Mouse (Mus musculus): ENCODE data around the gene Akp3.
A peak's percentile ranks its signal among the peaks of the same experiment; 100 is the strongest.

The Akp3 gene

GRCm38 (mm10) chr1:87154501-87155120 is 29.8 kb downstream of the Akp3 start:
- DNase-seq (ENCODE audit: low read depth, low spot score): no peak

DNA sequence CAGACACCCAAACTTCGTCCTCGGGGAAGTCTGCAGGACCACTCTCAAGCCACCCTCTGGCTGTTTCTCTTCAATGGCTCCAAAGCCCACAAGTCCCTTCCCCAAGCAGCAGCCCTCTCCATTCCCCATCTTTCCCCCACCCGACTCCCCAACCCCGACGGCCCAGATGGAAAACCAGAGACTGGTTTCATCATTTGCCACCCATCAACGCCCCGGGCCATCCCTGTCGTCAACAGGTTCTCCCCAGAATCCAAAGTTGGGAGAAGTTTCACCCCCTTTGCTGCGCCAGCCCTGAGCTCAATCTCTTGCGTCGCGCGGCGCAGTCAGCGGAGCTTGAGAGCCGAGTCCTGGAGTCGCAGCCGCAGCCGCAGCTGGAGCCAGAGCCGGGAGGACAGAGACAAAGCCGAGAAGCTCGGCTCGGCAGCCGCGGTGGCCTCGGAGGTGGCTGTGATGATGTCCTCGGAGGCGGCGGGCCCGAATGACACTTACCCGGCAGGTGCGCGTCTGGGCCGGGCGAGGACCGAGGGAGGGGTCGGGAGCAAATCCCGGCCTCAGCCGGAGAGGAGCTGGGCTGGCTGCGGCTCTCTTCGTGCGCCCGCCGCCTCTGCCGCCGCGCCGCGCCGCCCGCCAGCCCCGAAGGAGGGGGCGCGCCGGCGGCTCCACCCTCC is 30.9 kb downstream of the Akp3 start:
- peak; percentile 40 for DNase-seq (ENCODE audit: low read depth, low spot score)

DNA sequence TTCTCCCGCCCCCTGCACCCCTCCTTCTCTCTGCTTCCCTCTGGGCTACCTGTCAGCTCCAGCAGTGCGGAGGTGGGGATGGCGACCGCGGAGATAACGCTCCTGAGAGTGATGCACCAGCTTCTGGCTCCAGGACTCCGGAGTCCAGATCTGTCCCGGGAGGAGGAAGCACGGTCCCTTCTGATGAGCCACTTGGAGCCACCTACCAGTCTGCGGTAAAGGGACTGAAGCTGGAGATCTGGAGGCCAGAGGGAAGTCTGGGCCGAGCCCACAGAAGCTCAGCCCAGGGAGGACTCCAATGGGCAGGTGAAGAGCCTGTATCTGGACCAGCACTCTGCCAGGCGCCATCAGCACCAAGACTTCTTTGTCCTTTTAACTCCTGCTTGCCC is 31.4 kb downstream of the Akp3 start, which contains the start of gene Ecel1:
Ecel1 (minus strand) TSS at position 323 of the 389 bp plus-strand sequence.
- peak; percentile 15 for DNase-seq (ENCODE audit: low read depth, low spot score)

DNA sequence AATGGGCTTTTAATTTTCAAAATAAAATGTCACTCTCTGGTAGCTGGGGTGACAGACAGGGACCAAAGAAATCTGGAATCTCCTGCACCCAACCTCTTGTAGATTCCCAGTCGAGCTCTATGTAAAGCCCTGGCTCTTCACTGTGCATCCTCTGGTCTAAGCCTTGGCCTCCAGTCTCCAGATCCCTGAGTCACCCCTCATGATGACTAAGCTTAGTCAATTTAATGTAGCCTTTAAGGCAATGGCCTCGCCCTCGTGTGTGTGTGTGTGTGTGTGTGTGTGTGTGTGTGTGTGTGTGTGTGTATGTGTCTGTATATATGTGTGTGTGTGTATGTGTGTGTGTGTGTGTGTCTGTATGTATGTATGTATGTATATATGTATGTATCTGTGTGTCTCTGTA is 34.6 kb downstream of the Akp3 start:
- DNase-seq (ENCODE audit: low read depth, low spot score): no peak

GRCm38 (mm10) chr1:87164164-87164795 is 39.5 kb downstream of the Akp3 start:
- DNase-seq (ENCODE audit: low read depth, low spot score): no peak

DNA sequence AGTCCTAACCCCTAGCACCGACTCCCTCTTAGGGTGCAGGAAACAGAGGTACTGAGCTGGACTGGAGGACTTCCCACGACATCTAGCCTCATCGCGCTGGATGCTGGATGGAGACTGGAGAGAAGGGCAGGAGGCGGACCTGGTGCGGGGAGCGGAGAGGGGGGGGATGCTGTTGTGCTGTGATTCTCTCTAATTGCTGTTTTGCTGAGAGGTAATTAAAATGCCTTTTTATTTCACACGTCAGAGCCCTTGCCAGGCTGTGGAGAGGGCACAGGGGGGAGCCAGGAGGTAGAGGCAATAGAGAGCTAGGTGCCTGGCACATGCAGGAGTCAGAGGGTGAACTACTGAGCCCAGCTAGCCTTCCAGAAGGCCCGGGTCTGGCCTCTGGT is 40.0 kb downstream of the Akp3 start:
- DNase-seq (ENCODE audit: low read depth, low spot score): no peak

- DNase-seq (ENCODE audit: low read depth, low spot score): no peak
These were observed 45.7 kb downstream of the Akp3 start for GRCm38 (mm10) chr1:87170458-87170857.

DNA sequence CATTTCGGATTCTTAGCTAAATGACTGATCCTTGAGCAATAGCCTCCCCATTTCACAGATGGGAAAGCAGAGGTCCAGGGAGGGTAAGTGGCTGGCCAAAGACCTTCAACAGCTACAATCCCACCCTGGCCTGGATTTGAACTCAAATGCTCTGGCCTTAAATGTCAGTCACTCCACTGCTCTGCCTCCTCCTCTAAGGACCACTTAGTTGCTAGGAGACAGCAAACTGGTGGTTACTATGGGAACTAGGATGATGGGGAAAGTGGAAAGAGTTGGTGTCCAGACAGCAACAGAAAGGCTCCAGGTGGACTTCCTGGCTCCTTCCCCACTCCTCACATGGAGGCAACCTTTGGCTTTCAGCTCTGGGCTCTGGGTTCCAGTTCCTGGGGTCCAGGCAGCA is 46.5 kb downstream of the Akp3 start:
- DNase-seq (ENCODE audit: low read depth, low spot score): peak; percentile 42

- no peak for DNase-seq (ENCODE audit: low read depth, low spot score)
These were observed 47.5 kb downstream of the Akp3 start for GRCm38 (mm10) chr1:87172316-87172715.

DNA sequence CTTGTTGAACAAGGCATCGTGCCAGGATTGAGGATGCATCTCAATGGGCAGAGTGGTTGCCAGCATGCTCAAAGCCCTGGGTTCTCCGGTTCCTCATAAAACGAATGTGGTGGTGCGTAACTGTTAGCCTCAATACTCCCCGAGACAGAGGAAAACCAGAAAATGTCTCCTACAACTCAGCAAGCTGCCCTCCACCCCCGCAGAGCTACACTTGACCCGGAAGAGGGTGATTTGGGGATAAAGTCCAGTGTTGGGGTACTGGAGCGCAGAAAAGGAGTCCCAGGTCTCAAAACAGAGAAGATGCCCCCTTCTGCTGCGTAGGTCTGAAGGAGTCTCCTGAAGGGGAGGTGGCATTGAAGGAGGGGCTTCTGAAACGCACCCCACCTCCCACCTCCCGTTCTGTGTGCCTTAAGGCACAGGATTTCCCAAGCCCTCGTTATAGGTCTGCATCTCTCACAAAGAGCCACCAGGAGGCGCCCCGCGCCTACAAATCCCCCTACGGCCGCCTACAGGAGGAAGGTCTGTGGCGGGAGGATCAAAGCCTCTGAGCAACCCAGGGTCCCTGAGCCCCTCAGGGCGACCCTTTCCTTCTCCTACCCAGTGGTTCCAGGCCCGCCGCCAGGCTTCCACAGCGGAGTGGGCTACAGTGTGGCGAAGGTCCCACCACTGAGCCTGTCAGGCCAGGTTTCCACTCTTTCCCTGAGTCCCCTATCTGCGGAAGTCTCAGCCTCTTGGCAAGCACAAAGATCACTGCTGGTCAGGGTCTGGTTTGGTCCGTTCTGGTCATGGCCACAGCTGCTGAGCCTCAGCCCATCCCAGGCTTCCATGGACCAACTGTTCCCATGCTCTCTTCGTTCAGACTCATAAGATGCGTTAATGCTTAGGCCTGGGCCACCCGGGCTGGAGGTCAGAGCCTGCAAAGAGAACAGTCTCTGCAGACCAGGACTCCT is 49.5 kb downstream of the Akp3 start:
- DNase-seq (ENCODE audit: low read depth, low spot score): peak; percentile 58

DNA sequence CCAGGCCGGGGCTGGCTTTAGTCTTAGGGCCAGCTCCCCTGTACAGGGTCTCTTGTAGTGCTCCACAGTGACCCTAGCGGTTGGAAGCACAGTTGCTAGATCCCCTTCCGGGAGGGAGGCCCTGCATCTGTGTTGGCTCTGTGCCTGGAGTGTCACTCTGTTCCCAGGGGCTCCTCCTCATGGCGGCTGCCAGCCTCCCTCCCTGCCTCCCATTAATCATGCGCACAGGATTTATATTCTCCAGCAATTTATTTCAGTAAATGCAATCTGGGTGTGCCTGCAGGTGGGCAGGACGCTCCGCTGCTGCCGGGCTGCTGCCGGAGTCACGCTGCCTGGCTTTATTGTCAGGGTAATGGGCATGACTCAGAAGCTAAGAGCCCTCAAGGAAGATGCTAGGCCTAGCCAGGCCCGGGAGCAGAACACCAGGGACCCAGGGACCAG is 51.1 kb downstream of the Akp3 start:
- DNase-seq (ENCODE audit: low read depth, low spot score): peak; percentile 85

Data from brain, adult 2 months (tissue).